11 mouse cellular contexts compared by ENCODE assay signal in genomic region chr7:126848794-126849193, GRCm38 (mm10). TPM values are rescaled to one million over a fixed set of nuclear protein-coding genes. Genes with fewer than 3 reads are reported as not detected.
A peak's percentile ranks its signal among the peaks of the same experiment; 100 is the strongest.
DNase-seq lines count a peak whose midpoint lies in the region; ATAC-seq and TF ChIP-seq lines count a peak whose summit lies in the region.
"Had no signal": no experiment of that assay in that cellular context is flagged by ENCODE, and none has a peak within 500 bp of the region (broad histone marks: within the 10 kb centered on the region; RNA-seq: fewer than 3 reads in every experiment).

No protein-coding gene starts in this region.

- WGBS in forebrain, embryonic 15.5 days = 19% methylated on average over 10 of the region's 10 CpGs

- H3K36me3 ChIP-seq in E14TG2a.4 (ENCODE audit: insufficient read depth, low read length) = peaks cover 46% of the 10 kb centered on the region
- H3K36me3 ChIP-seq in forebrain, embryonic 15.5 days = peaks cover 22% of the 10 kb centered on the region

- TF ChIP-seq CTCF in E14TG2a.4 (conservative IDR thresholded peaks at IDR 0.05; ENCODE audit: low read length) = no peak

- H3K4me1 ChIP-seq in E14TG2a.4 (replicated peaks; ENCODE audit: low read depth, low read length) = peaks cover 58% of the 10 kb centered on the region
- H3K4me1 ChIP-seq in forebrain, embryonic 15.5 days = peaks cover 23% of the 10 kb centered on the region

- no peaks in the 10 kb centered on the region for H3K9me3 ChIP-seq in E14TG2a.4 (ENCODE audit: low read length)
- no peaks in the 10 kb centered on the region for H3K9me3 ChIP-seq in forebrain, embryonic 15.5 days

- ATAC-seq in frontal cortex, adult (ENCODE audit: low TSS enrichment) = peak; percentile 76
- peak; percentile 30; the same call in 1 of the 2 replicates for ATAC-seq in forebrain, embryonic 15.5 days (replicated peaks)
- 0 out of 2 replicates have a peak, but pooled peaks have one; percentile 2 for ATAC-seq in megakaryocyte progenitor cell, adult 5-6 weeks (replicated peaks; ENCODE audit: poor library complexity)

- H3K27me3 ChIP-seq in E14TG2a.4 (ENCODE audit: insufficient read depth, low read length) = peaks cover 35% of the 10 kb centered on the region
- peaks cover 4% of the 10 kb centered on the region; the same call in 1 of the 2 replicates for H3K27me3 ChIP-seq in forebrain, embryonic 15.5 days

- H3K27ac ChIP-seq in forebrain, embryonic 15.5 days (replicated peaks) = no peak overlapping the region; the same call in 1 of the 2 replicates

- H3K4me2 ChIP-seq in forebrain, embryonic 15.5 days (replicated peaks) = peak overlapping the region; percentile 99

- H3K9ac ChIP-seq in forebrain, embryonic 15.5 days (replicated peaks) = peak overlapping the region; percentile 64

- H3K4me3 ChIP-seq in E14TG2a.4 (replicated peaks; ENCODE audit: low read length) = peak overlapping the region; percentile 82
- peak overlapping the region; percentile 56 for H3K4me3 ChIP-seq in forebrain, embryonic 15.5 days

- no peak for DNase-seq in frontal cortex, postnatal 10 days (ENCODE audit: low spot score in 2 of 2)
- no peak for DNase-seq in urinary bladder, adult 18-20 months (ENCODE audit: low spot score in 2 of 2)
- DNase-seq in gastrocnemius, postnatal 4 days (ENCODE audit: low spot score in 2 of 2) = no peak
- no peak for DNase-seq in gastrocnemius, adult 18-20 months (ENCODE audit: low spot score)

RNA-seq across cellular contexts. Expression of gene Doc2a, which starts 1.6 kb away (rescaled TPM):
- 9.0 and 9.1 TPM in 2 replicates for polyA plus RNA-seq in forebrain, embryonic 15.5 days (2015; fragmentation: Nextera tagmentation; extraction: Ambion mirVana)
- total RNA-seq in megakaryocyte progenitor cell, adult 5-6 weeks (2015) = not detected in 2 replicates
- 0.07 TPM in 1 of 2 replicates, not detected in the other for total RNA-seq in megakaryocyte progenitor cell, adult 5-6 weeks (2017)
- under 1 TPM; 0.26 to 0.32 TPM for total RNA-seq in gastrocnemius, postnatal 4 days (2021)
- not detected for total RNA-seq in gastrocnemius, adult 18-20 months (2021)
- total RNA-seq: liver, adult 2 months had no signal
- polyA plus RNA-seq: C2C12; liver, adult 2 months had no signal

RNA-seq across cellular contexts. Expression of gene Hirip3, which starts 13.0 kb away (rescaled TPM):
- 30.7 and 31.8 TPM in 2 replicates for polyA plus RNA-seq in forebrain, embryonic 15.5 days (2015; fragmentation: Nextera tagmentation; extraction: Ambion mirVana)
- total RNA-seq in megakaryocyte progenitor cell, adult 5-6 weeks (2015) = 21.8 and 27.5 TPM in 2 replicates
- total RNA-seq in megakaryocyte progenitor cell, adult 5-6 weeks (2017) = 215 and 246 TPM in 2 replicates
- total RNA-seq in gastrocnemius, postnatal 4 days (2021) = 10 to 100 TPM; 22.2 to 29.4 TPM
- 1 to 10 TPM; 5.0 to 5.4 TPM for total RNA-seq in gastrocnemius, adult 18-20 months (2021)

RNA-seq across cellular contexts. Expression of gene Ino80e, which starts 13.4 kb away (rescaled TPM):
- 86.2 and 98.8 TPM in 2 replicates for polyA plus RNA-seq in forebrain, embryonic 15.5 days (2015; fragmentation: Nextera tagmentation; extraction: Ambion mirVana)
- 83.1 and 83.9 TPM in 2 replicates for total RNA-seq in megakaryocyte progenitor cell, adult 5-6 weeks (2015)
- total RNA-seq in megakaryocyte progenitor cell, adult 5-6 weeks (2017) = 36.3 and 38.5 TPM in 2 replicates
- 10 to 100 TPM; 35.9 to 38.7 TPM for total RNA-seq in gastrocnemius, postnatal 4 days (2021)
- 10 to 100 TPM in 1 of 2 experiments, 1 to 10 TPM in 1; 8.4 to 12.3 TPM for total RNA-seq in gastrocnemius, adult 18-20 months (2021)

RNA-seq across cellular contexts. Expression of gene 4930451I11Rik, which starts 17.4 kb away (rescaled TPM):
- polyA plus RNA-seq in forebrain, embryonic 15.5 days (2015; fragmentation: Nextera tagmentation; extraction: Ambion mirVana) = not detected in 2 replicates
- total RNA-seq in megakaryocyte progenitor cell, adult 5-6 weeks (2015) = not detected in 2 replicates
- total RNA-seq in megakaryocyte progenitor cell, adult 5-6 weeks (2017) = not detected in 2 replicates
- not detected for total RNA-seq in gastrocnemius, postnatal 4 days (2021)
- not detected for total RNA-seq in gastrocnemius, adult 18-20 months (2021)
- total RNA-seq: adrenal gland, postnatal 10 days; liver, adult 2 months had no signal
- polyA plus RNA-seq: C2C12; liver, adult 2 months had no signal

RNA-seq across cellular contexts. Expression of gene Taok2, which starts 35.7 kb away (rescaled TPM):
- 54.1 and 56.8 TPM in 2 replicates for polyA plus RNA-seq in forebrain, embryonic 15.5 days (2015; fragmentation: Nextera tagmentation; extraction: Ambion mirVana)
- total RNA-seq in megakaryocyte progenitor cell, adult 5-6 weeks (2015) = 16.5 and 19.4 TPM in 2 replicates
- total RNA-seq in megakaryocyte progenitor cell, adult 5-6 weeks (2017) = 30.2 and 32.6 TPM in 2 replicates
- total RNA-seq in gastrocnemius, postnatal 4 days (2021) = 10 to 100 TPM; 61.2 to 67.0 TPM
- 10 to 100 TPM; 19.7 to 21.9 TPM for total RNA-seq in gastrocnemius, adult 18-20 months (2021)

Comparison
In these comparisons a context has a peak if more than half of its experiments do, and no peak if none do; other contexts are left out.
1. ATAC-seq: peak in every context shown above with its lines; median percentile 76 in frontal cortex, adult; 30 in forebrain, embryonic 15.5 days; 2 in megakaryocyte progenitor cell, adult 5-6 weeks.